Mouse (Mus musculus): ENCODE results near the gene Ndufa13. TPM values are rescaled to one million over a fixed set of nuclear protein-coding genes. Genes with fewer than 3 reads are reported as not detected.
A peak's percentile ranks its signal among the peaks of the same experiment; 100 is the strongest.

Ndufa13 gene
- polyA plus RNA-seq, 1 experiment from 2014 or later, result 197 TPM

GRCm38 (mm10) chr8:69897857-69898256 lies 4.5 kb downstream of the Ndufa13 start:
- H3K4me3 ChIP-seq (ENCODE audit: low read length), result no peak overlapping the region
- no peak overlapping the region for H3K27ac ChIP-seq (ENCODE audit: low read length)
- WGBS, result 88% methylated on average over 6 of the region's 6 CpGs
- peaks cover 26% of the 10 kb centered on the region for H3K4me1 ChIP-seq (ENCODE audit: insufficient read depth, low read length)
- no peak overlapping the region for H3K4me2 ChIP-seq (replicated peaks; ENCODE audit: low read depth, low read length)
- no peak overlapping the region for H3K9ac ChIP-seq (replicated peaks; ENCODE audit: low read length)
- H3K36me3 ChIP-seq (ENCODE audit: insufficient read depth, low read length), result peaks cover 19% of the 10 kb centered on the region; the same call in 1 of the 2 replicates
- no peaks in the 10 kb centered on the region for H3K27me3 ChIP-seq (ENCODE audit: insufficient read depth, low read length)
- no peak for ATAC-seq (ENCODE audit: low FRiP score, low TSS enrichment)
- H3K9me3 ChIP-seq (ENCODE audit: low read length), result no peaks in the 10 kb centered on the region

- Histone ChIP-seq H3K27me3 (ENCODE audit: insufficient read depth, low read length) (peaks cover under 1% of the 10 kb centered on the region), H3K9ac (replicated peaks; ENCODE audit: low read length) (no peak overlapping the region), H3K4me3 (ENCODE audit: low read length) (no peak overlapping the region), H3K4me2 (replicated peaks; ENCODE audit: low read depth, low read length) (no peak overlapping the region), H3K9me3 (ENCODE audit: low read length) (no peaks in the 10 kb centered on the region), H3K27ac (ENCODE audit: low read length) (no peak overlapping the region), H3K36me3 (ENCODE audit: insufficient read depth, low read length) (peaks cover 19% of the 10 kb centered on the region; the same call in 1 of the 2 replicates), H3K4me1 (ENCODE audit: insufficient read depth, low read length) (peaks cover 16% of the 10 kb centered on the region)
- no peak for ATAC-seq (ENCODE audit: low FRiP score, low TSS enrichment)
- WGBS, result 61% methylated on average over 4 of the region's 4 CpGs
These were observed 6.4 kb downstream of the Ndufa13 start for GRCm38 (mm10) chr8:69895772-69896451.

- H3K4me3 ChIP-seq (ENCODE audit: low read length), result no peak overlapping the region
- WGBS, result 66% methylated on average over 6 of the region's 6 CpGs
- peaks cover 19% of the 10 kb centered on the region; the same call in 1 of the 2 replicates for H3K36me3 ChIP-seq (ENCODE audit: insufficient read depth, low read length)
- H3K4me2 ChIP-seq (replicated peaks; ENCODE audit: low read depth, low read length), result no peak overlapping the region
- no peak overlapping the region for H3K27ac ChIP-seq (ENCODE audit: low read length)
- ATAC-seq (ENCODE audit: low FRiP score, low TSS enrichment), result no peak
- H3K27me3 ChIP-seq (ENCODE audit: insufficient read depth, low read length), result peaks cover 11% of the 10 kb centered on the region
- H3K9me3 ChIP-seq (ENCODE audit: low read length), result no peaks in the 10 kb centered on the region
- H3K9ac ChIP-seq (replicated peaks; ENCODE audit: low read length), result no peak overlapping the region
- peaks cover 6% of the 10 kb centered on the region for H3K4me1 ChIP-seq (ENCODE audit: insufficient read depth, low read length)
These were observed 7.5 kb downstream of the Ndufa13 start for GRCm38 (mm10) chr8:69894836-69895332.

DNA sequence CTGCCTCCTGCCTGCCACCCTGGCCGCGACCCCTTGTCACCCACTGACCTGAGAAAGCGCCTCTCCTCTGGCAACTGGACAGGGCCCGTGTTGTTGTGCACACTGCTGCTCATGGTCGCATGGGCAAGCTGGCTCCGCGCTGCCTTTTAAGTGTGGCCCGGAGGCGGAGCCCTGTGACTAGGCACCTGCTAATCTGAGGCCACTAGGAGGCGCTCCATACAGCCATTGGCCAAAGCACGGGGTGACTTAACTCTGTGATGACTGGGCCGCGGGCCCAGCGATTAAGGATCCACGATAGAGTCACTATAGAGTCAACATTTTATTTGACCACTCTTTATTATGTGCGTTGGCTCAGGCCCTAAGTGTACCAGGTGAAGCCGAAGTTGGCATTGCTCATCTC lies 8.5 kb downstream of the Ndufa13 start:
- Histone ChIP-seq H3K4me1 (ENCODE audit: insufficient read depth, low read length) (peaks cover 6% of the 10 kb centered on the region), H3K4me2 (replicated peaks; ENCODE audit: low read depth, low read length) (no peak overlapping the region), H3K9ac (replicated peaks; ENCODE audit: low read length) (no peak overlapping the region), H3K9me3 (ENCODE audit: low read length) (no peaks in the 10 kb centered on the region), H3K36me3 (ENCODE audit: insufficient read depth, low read length) (peaks cover 15% of the 10 kb centered on the region; the same call in 1 of the 2 replicates), H3K27ac (ENCODE audit: low read length) (no peak overlapping the region), H3K4me3 (ENCODE audit: low read length) (no peak overlapping the region), H3K27me3 (ENCODE audit: insufficient read depth, low read length) (peaks cover 21% of the 10 kb centered on the region)
- ATAC-seq (ENCODE audit: low FRiP score, low TSS enrichment), result no peak
- 39% methylated on average over 17 of the region's 17 CpGs for WGBS

- ATAC-seq (ENCODE audit: low FRiP score, low TSS enrichment), result no peak
- H3K4me3 ChIP-seq (ENCODE audit: low read length), result no peak overlapping the region
- H3K9ac ChIP-seq (replicated peaks; ENCODE audit: low read length), result no peak overlapping the region
- H3K4me2 ChIP-seq (replicated peaks; ENCODE audit: low read depth, low read length), result no peak overlapping the region
- H3K9me3 ChIP-seq (ENCODE audit: low read length), result no peaks in the 10 kb centered on the region
- H3K27ac ChIP-seq (ENCODE audit: low read length), result no peak overlapping the region
- peaks cover 29% of the 10 kb centered on the region for H3K4me1 ChIP-seq (ENCODE audit: insufficient read depth, low read length)
- peaks cover 52% of the 10 kb centered on the region for H3K27me3 ChIP-seq (ENCODE audit: insufficient read depth, low read length)
- 38% methylated on average over 19 of the region's 19 CpGs for WGBS
- peaks cover 7% of the 10 kb centered on the region; the same call in 1 of the 2 replicates for H3K36me3 ChIP-seq (ENCODE audit: insufficient read depth, low read length)
These were observed 11.5 kb downstream of the Ndufa13 start for GRCm38 (mm10) chr8:69890813-69891241.

- Histone ChIP-seq H3K4me1 (ENCODE audit: insufficient read depth, low read length) (peaks cover 29% of the 10 kb centered on the region), H3K4me3 (ENCODE audit: low read length) (peak overlapping the region; percentile 41), H3K4me2 (replicated peaks; ENCODE audit: low read depth, low read length) (peak overlapping the region; percentile 49), H3K36me3 (ENCODE audit: insufficient read depth, low read length) (peaks cover 4% of the 10 kb centered on the region; the same call in 1 of the 2 replicates), H3K9me3 (ENCODE audit: low read length) (no peaks in the 10 kb centered on the region), H3K27me3 (ENCODE audit: insufficient read depth, low read length) (peaks cover 71% of the 10 kb centered on the region), H3K9ac (replicated peaks; ENCODE audit: low read length) (no peak overlapping the region), H3K27ac (ENCODE audit: low read length) (no peak overlapping the region)
- WGBS, result 1% methylated on average over 32 of the region's 32 CpGs
- peak; percentile 32 for ATAC-seq (ENCODE audit: low FRiP score, low TSS enrichment)
These were observed 13.5 kb downstream of the Ndufa13 start for GRCm38 (mm10) chr8:69888902-69889301.

- ATAC-seq (ENCODE audit: low FRiP score, low TSS enrichment), result peak; percentile 29
- H3K4me2 ChIP-seq (replicated peaks; ENCODE audit: low read depth, low read length), result peak overlapping the region; percentile 49
- no peaks in the 10 kb centered on the region for H3K9me3 ChIP-seq (ENCODE audit: low read length)
- H3K36me3 ChIP-seq (ENCODE audit: insufficient read depth, low read length), result no peaks in the 10 kb centered on the region
- H3K9ac ChIP-seq (replicated peaks; ENCODE audit: low read length), result peak overlapping the region; percentile 22; the same call in 1 of the 2 replicates
- H3K4me3 ChIP-seq (ENCODE audit: low read length), result peak overlapping the region; percentile 41
- H3K4me1 ChIP-seq (ENCODE audit: insufficient read depth, low read length), result peaks cover 29% of the 10 kb centered on the region
- 3% methylated on average over 24 of the region's 24 CpGs for WGBS
- H3K27me3 ChIP-seq (ENCODE audit: insufficient read depth, low read length), result peaks cover 76% of the 10 kb centered on the region
- no peak overlapping the region for H3K27ac ChIP-seq (ENCODE audit: low read length)
These were observed 14.0 kb downstream of the Ndufa13 start for GRCm38 (mm10) chr8:69888244-69888866.

DNA sequence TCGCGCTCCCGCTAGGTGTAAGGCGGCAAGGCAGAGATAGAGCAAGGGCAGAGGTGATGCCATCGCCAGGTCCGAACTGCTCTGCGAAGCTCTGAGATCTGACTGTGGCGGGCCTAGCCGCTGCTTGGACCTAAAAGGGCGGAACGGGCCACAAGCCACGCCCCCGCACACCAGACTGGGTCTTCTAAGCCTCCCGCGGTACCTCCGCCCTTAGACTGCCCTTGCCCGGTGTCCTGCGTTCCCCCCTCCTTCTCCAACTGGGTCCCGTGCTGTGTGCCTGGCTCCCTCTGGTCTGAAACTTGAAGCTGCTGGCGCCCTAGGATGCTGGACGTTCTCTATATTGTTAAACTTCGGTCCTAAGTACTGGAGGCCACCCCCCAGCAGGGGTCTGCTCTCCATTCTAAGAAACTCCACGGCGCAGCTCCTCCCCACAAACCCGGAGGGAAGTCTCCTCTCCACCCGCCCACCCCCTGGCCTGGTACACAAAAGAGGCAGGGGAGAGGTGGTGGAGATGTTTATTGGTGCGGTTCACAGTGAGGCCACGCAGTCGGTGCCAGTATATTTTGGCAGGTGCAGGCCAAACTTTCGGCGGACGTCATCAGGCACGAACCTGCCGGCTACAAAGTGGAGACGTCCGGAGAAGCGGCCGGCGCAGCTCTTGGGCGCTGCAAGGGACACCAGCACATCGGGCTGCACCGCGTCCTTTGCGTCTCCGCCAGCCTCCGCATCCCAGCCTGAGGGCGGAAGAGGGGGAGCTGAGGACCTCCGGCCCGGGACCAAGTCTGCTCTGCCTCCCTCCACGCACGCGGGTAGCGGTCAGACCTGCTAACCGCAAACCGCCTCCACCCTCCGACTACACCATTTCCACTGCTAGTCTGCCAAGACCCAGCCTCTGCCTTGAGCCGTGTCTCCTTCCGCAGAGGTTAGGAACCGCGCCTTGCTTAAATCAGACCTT lies 14.8 kb downstream of the Ndufa13 start, which contains the start of gene Cilp2:
Cilp2 (minus strand) TSS at position 399 of the 955 bp plus-strand sequence.
- Histone ChIP-seq H3K36me3 (ENCODE audit: insufficient read depth, low read length) (no peaks in the 10 kb centered on the region), H3K9me3 (ENCODE audit: low read length) (0 out of 2 replicates have a peak, but pooled peaks cover under 1% of the 10 kb centered on the region), H3K4me2 (replicated peaks; ENCODE audit: low read depth, low read length) (peak within 1 kb of the TSS; percentile 49), H3K27me3 (ENCODE audit: insufficient read depth, low read length) (peaks cover 84% of the 10 kb centered on the region), H3K9ac (replicated peaks; ENCODE audit: low read length) (peak within 1 kb of the TSS; percentile 22; the same call in 1 of the 2 replicates), H3K27ac (ENCODE audit: low read length) (no peak within 1 kb of the TSS), H3K4me1 (ENCODE audit: insufficient read depth, low read length) (peaks cover 29% of the 10 kb centered on the region), H3K4me3 (ENCODE audit: low read length) (peak within 1 kb of the TSS; percentile 41)
- WGBS, result 1% methylated on average over 54 of the region's 60 CpGs
- ATAC-seq (ENCODE audit: low FRiP score, low TSS enrichment), result peak; percentile 6; the same call in 1 of the 2 replicates

- H3K9me3 ChIP-seq (ENCODE audit: low read length), result 0 out of 2 replicates have a peak, but pooled peaks cover 4% of the 10 kb centered on the region
- 57% methylated on average over 13 of the region's 13 CpGs for WGBS
- no peak overlapping the region for H3K9ac ChIP-seq (replicated peaks; ENCODE audit: low read length)
- H3K4me2 ChIP-seq (replicated peaks; ENCODE audit: low read depth, low read length), result no peak overlapping the region
- ATAC-seq (ENCODE audit: low FRiP score, low TSS enrichment), result no peak
- no peaks in the 10 kb centered on the region for H3K36me3 ChIP-seq (ENCODE audit: insufficient read depth, low read length)
- H3K27ac ChIP-seq (ENCODE audit: low read length), result no peak overlapping the region
- H3K27me3 ChIP-seq (ENCODE audit: insufficient read depth, low read length), result peaks cover 100% of the 10 kb centered on the region
- peaks cover 25% of the 10 kb centered on the region for H3K4me1 ChIP-seq (ENCODE audit: insufficient read depth, low read length)
- no peak overlapping the region for H3K4me3 ChIP-seq (ENCODE audit: low read length)
These were observed 18.2 kb downstream of the Ndufa13 start for GRCm38 (mm10) chr8:69884141-69884540.
